Mouse (Mus musculus) retina, adult 2 months (tissue): ENCODE results near the gene Dnajb14.
"Not testable (repeated sequence)": the region's sequence is repeated elsewhere in the genome, so short reads cannot be mapped to it uniquely, and the experiment has no call there.

ENCODE experiments used
- DNase-seq: peaks from one replicate; pipeline ENCODE4 v3.0.0-alpha.2; 2012; ENCODE audit warnings: low read depth, low spot score

Gene Dnajb14

GRCm38 (mm10) chr3:137863330-137864123, 3.9 kb upstream of the Dnajb14 start:
- DNase-seq: no peak

GRCm38 (mm10) chr3:137864124-137864987, 3.1 kb upstream of the Dnajb14 start, which contains the start of gene H2afz:
Gene H2afz, plus strand, starts transcription at chr3:137864487.
- DNase-seq: peak; percentile 96

- DNase-seq: peak; percentile 75
Measured at GRCm38 (mm10) chr3:137864988-137865982, 2.2 kb upstream of the Dnajb14 start.

GRCm38 (mm10) chr3:137867133-137867436, 390 bp upstream of the Dnajb14 start:
- DNase-seq: no peak

GRCm38 (mm10) chr3:137868094-137868913, 829 bp downstream of the Dnajb14 start:
- no peak for DNase-seq

- DNase-seq: no peak
Measured at GRCm38 (mm10) chr3:137869395-137869794, 1.9 kb downstream of the Dnajb14 start.

GRCm38 (mm10) chr3:137879313-137879712, 11.8 kb downstream of the Dnajb14 start:
- no peak for DNase-seq

- DNase-seq: no peak
Measured at GRCm38 (mm10) chr3:137880109-137880748, 12.8 kb downstream of the Dnajb14 start.

GRCm38 (mm10) chr3:137881093-137881492, 13.6 kb downstream of the Dnajb14 start:
- DNase-seq: no peak

GRCm38 (mm10) chr3:137887961-137888360, 20.5 kb downstream of the Dnajb14 start:
- DNase-seq: no peak

- no peak for DNase-seq
Measured at GRCm38 (mm10) chr3:137891089-137891488, 23.6 kb downstream of the Dnajb14 start.

- no peak for DNase-seq
Measured at GRCm38 (mm10) chr3:137892118-137892517, 24.6 kb downstream of the Dnajb14 start.

- no peak for DNase-seq
Measured at GRCm38 (mm10) chr3:137893789-137894188, 26.3 kb downstream of the Dnajb14 start.

GRCm38 (mm10) chr3:137895196-137895595, 27.7 kb downstream of the Dnajb14 start:
- no peak for DNase-seq

- no peak for DNase-seq
Measured at GRCm38 (mm10) chr3:137896386-137896785, 28.9 kb downstream of the Dnajb14 start.

GRCm38 (mm10) chr3:137896867-137897266, 29.4 kb downstream of the Dnajb14 start:
- DNase-seq: no peak

GRCm38 (mm10) chr3:137897685-137898084, 30.2 kb downstream of the Dnajb14 start:
- DNase-seq: no peak

GRCm38 (mm10) chr3:137900149-137900548, 32.7 kb downstream of the Dnajb14 start:
- no peak for DNase-seq

GRCm38 (mm10) chr3:137913093-137913492, 45.6 kb downstream of the Dnajb14 start:
- DNase-seq: no peak

- not testable (repeated sequence) for DNase-seq
Measured at GRCm38 (mm10) chr3:137914567-137914966, 47.1 kb downstream of the Dnajb14 start.
